Mouse (Mus musculus) adipocyte (in vitro differentiated cells): ENCODE data around the gene Itpr2.
A peak's percentile ranks its signal among the peaks of the same experiment; 100 is the strongest.

Experiments used
- DNase-seq: peaks from one replicate; pipeline ENCODE4 v3.0.0-alpha.2; 2016; ENCODE audit warnings: low spot score

Gene Itpr2

GRCm38 (mm10) chr6:146504459-146504858 is 2.4 kb upstream of the Itpr2 start:
- no peak for DNase-seq

- no peak for DNase-seq
Observed at GRCm38 (mm10) chr6:146502856-146503255, 833 bp upstream of the Itpr2 start.

DNA sequence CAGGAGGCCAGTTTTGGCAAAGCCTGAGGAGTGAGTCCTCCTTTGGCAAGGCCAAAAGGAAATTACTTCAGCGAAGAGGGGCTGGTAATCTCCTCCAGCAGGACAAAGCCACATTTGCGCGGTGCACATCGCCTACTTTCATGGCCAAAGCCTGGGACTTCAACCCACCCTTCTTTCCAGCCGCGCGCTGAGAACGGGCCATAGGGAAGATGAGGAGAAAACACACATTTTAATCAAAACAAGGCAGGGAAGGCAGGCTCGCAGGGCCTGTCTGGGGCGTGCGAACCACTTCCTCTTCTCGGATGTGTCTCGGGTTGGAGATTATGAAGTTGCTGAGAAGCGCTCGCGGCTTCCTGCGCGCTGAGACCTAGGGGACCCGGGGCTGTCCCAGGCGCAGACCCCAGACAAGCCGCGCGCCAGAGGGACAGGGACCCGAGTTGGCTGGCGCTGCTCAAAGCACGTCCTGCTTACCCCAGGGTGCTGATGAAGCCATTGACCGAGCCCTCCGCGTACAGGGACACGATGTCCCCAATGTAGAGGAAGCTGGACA is 632 bp downstream of the Itpr2 start:
- DNase-seq, result peak; percentile 32

DNA sequence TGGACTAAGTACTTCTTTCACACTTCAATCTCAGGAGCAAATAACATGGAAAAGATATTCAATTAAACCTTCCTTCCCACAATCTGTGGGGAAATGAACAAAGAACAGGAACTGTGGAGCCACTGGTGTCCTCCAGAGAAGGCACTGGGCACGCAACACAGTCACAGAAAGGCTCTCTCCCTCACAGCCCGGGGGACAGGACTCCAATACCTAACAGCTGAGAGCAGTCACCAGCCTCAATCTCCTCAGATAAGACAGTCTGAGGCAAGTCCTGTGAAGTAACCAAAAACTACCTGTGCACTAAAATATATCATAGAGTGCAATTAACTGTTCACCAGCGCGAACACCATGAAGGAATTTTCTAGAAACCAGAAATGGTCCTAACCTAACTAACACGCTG is 1.3 kb downstream of the Itpr2 start:
- DNase-seq, result no peak

DNA sequence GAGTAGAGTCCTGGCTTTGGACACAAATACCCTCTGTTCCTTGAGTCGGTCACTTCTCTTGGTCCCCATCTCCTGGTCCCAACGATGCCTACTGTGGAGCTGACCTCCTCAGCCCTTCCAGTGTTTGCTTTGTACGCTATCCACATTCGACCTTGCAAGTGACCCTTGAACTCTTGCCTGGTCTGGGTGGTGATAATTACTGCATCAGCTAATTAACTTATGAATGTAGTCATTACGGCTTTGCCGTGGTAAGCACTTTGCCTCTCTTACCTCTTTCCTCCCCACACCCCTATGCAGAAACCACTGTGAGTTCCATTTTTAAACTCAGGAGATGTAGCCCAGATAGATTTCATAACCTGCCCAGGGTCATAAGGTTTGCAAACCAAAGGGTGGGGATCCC is 1.8 kb downstream of the Itpr2 start:
- no peak for DNase-seq

DNA sequence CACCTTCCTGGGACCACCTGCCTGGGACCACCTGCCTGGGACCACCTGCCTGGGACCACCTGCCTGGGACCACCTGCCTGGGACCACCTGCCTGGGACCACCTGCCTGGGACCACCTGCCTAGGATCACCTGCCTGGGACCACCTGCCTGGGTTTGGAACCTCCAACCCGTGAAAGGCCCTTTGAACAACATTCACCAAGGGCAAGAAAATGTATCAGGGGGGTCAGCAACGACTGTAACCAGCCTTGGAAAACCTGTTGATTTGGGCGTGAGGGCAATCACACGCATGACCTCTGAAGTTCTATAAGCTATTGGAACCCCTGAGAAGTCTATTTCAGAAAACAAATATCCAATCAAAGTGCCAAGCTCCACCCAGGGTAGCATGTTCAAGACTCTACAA is 2.5 kb downstream of the Itpr2 start:
- DNase-seq, result no peak

- DNase-seq, result no peak
Observed at GRCm38 (mm10) chr6:146498416-146498815, 3.6 kb downstream of the Itpr2 start.

GRCm38 (mm10) chr6:146497866-146498265 is 4.2 kb downstream of the Itpr2 start:
- DNase-seq, result no peak

- no peak for DNase-seq
Observed at GRCm38 (mm10) chr6:146497435-146497834, 4.6 kb downstream of the Itpr2 start.

GRCm38 (mm10) chr6:146491680-146492079 is 10.3 kb downstream of the Itpr2 start:
- no peak for DNase-seq

DNA sequence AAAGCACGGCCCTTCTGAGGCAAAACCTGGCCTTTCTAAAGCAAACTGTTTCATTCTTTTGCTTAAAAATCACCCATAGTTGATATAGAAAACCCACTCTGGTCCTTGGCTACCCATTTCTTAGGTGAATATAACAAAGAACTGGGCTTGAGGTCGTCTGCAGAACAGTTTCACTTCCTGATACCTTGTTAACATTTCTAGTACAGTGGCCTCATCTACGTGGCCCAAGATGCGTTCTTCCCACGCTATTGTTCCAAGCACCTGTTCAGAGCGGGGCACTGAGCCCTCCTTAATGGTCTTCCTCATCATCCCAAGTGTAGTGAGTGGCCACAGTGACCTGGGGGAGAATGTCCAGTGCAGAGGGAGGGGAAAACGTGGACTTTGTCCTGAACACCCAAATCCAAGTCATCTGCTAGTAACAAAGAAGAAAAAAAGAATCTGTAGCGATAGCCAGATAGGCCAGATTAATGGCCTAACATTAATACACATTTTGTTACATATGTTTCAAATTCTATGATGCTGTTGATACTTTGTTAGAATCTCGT is 11.5 kb downstream of the Itpr2 start:
- DNase-seq, result no peak

DNA sequence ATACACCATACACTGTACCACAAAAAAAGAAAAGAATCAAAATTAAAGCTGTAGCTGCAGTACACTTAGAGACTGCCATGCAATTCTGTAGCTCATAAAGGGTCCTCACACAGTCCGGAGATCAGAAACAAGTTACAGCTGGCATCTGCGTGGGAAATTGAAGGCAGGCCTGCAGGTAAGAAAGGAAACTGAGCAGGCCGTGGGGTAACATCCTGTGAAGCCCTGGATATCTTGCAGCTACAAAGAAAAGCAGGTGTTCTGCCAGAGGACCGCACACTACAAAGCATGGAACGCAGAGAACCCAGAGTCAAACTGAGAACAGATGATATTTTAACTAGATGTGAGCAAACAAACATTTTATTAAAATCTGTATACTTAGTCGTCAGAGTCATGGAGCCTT is 12.2 kb downstream of the Itpr2 start:
- no peak for DNase-seq

DNA sequence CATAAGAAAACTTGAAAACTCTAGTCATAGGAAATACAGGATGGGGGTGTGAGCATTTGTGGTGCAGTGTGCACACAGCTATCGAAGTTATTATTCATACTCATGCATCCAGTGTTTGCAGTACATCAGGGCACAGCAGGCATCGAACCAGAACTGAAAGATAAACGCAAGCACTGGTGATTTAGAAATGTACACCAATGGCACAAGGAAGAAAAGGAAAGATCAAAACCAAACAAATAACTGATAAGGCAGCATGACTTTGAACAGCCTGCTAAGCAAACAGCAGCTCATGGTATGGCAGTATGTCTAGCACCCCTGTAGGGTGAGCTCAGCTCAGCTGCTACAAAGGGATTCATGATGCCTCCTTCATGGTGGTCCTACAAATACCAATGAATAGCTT is 13.3 kb downstream of the Itpr2 start:
- no peak for DNase-seq

- DNase-seq, result no peak
Observed at GRCm38 (mm10) chr6:146487079-146487478, 14.9 kb downstream of the Itpr2 start.

- no peak for DNase-seq
Observed at GRCm38 (mm10) chr6:146486073-146486472, 15.9 kb downstream of the Itpr2 start.

DNA sequence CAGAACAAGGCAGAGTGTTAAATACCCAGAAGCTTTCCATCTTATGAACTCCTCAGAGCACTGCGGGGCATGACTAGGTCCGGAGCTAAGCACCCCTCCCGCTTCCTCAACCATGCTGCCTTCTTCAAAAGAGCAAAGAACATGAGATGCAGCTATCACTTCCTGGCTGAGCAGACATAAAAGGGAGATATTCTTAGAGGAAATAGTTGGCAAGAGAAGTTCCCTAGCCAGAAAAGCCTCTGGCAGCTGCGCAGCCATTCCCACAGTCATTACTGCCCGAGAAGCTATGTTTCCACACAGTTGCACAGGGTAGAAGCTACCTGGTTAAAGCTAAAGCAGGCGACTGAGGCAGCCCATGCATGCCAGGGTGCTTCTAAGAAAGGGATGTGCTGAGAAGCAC is 20.6 kb downstream of the Itpr2 start:
- DNase-seq, result no peak

DNA sequence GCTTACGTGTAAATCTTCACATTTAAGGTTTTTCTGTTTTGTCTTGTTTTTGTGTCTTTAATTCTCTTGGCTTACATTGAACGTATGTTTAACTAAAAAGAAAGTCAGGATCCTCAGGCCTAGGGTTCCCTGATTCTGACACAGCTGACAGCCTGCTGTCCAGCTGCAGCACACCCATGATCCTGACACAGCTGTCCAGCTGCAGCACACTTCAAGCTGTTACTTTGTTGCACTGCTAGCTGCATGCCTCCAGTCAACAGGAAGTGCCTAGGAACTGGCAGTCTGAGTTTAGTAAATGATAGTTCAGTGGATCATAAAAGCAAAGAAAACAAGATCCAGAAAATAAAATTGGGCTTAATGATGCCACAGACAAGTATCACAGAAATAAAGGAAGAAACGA is 21.1 kb downstream of the Itpr2 start:
- no peak for DNase-seq

DNA sequence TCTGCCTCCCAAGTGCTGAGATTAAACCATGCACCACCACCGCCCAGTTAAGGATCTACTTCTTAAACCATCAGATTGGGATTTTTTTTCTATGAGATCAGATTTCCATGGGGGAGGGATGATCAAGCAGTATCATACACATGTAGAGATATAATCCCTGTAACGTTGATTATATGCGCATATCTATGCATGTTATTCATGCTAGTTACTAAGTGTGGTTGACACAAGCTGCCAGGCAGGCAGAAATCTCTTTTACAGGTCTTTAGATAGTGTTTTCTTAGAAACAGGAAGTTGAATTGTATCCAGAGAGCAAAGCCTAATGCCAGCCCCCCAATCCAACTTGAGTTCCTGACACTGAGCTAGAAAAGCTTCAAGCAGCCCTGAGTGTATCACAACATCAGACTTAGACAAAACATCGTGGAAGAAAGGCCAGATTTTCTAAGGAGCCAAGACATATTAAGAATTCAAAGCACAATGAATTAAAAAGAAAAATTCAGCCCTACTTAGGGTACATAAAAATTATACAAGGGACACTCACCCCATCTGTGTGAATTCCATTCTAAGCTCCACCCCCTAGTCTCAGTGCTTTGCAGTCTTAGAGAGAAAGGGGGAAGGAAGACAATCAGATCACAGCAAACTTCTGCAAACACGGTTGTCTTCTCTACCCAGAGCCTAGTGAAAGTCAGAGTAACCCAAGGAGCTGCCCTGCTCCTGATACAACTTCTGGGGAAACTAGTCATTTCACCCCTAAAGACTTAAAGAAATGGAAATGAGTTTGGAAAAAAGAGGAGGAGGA is 22.9 kb downstream of the Itpr2 start:
- DNase-seq, result no peak

- DNase-seq, result no peak
Observed at GRCm38 (mm10) chr6:146476865-146477264, 25.2 kb downstream of the Itpr2 start.

- no peak for DNase-seq
Observed at GRCm38 (mm10) chr6:146474166-146474565, 27.9 kb downstream of the Itpr2 start.

- DNase-seq, result peak; percentile 58
Observed at GRCm38 (mm10) chr6:146473216-146473955, 28.6 kb downstream of the Itpr2 start.

- DNase-seq, result no peak
Observed at GRCm38 (mm10) chr6:146470378-146470777, 31.6 kb downstream of the Itpr2 start.

GRCm38 (mm10) chr6:146469936-146470335 is 32.1 kb downstream of the Itpr2 start:
- peak; percentile 84 for DNase-seq
